Mouse (Mus musculus): ENCODE results near the gene Ulk4.

GRCm38 (mm10) chr9:121303748-121304147, 26.8 kb upstream of the Ulk4 start:
- TF ChIP-seq CTCF (IDR thresholded peaks at IDR 0.05) (no peak), EP300 (IDR thresholded peaks at IDR 0.05) (no peak)

All from lung, postnatal 0 days (tissue).